Mouse (Mus musculus) layer of hippocampus, postnatal 25 days (tissue): ENCODE data around the gene Grik1. TPM values are rescaled to one million over a fixed set of nuclear protein-coding genes. Genes with fewer than 3 reads are reported as not detected.

ENCODE experiments used
- DNase-seq, 2 experiments: peaks; one replicate each; pipeline ENCODE4 v3.0.0; 2022; ENCODE audit warnings: mixed read lengths in 2 of 2, low spot score in 1 of 2; ENCODE audit errors: extremely low spot score in 1 of 2
- total RNA-seq, 2 experiments: library from RNA; stranded (reverse); gene quantifications; 2 replicates each; pipeline ENCODE4 v1.2.3; 2021

The Grik1 gene
- total RNA-seq, 2 experiments from 2014 or later = 12.9 to 16.1 TPM

DNA sequence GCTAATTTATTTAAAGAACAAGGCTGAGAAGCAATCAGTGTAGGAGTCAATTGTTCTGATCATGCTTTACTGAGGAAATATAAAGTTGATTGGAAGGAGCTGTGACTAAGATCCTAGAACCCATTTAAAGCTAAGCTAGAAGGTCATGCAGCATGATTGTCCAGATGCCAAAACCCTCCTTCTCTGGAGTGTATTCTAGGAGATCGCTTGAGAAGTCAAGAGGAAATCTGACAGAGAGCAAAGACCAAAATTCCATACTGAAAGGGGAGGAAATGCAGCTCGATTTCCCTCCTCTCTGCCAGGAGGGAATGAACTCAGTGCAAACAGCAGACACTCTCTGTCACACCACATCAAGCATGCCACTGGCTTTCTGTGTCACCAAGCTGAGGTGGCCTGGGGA is 378.9 kb downstream of the Grik1 start:
- no peak for DNase-seq

DNA sequence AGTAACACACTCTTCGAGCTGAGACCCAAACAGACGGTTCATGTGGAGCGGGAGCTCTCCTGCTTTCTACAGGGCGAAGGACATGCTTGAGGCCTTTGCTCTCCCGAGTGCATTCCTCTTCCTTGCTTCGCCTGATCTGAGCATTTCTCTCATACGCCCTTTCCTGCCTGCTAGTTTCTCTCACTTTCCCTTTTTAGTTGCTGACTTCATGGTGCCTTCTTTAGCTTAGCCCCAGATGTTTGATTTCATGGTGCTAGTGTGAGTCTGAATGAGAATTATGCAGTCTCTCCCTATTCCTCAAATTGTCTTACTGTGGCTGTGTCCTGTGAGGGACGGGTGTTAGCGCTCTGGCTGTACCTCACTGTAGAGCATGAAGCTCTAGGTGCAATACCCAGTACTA is 388.0 kb downstream of the Grik1 start:
- no peak for DNase-seq

- no peak for DNase-seq
Measured at GRCm38 (mm10) chr16:87901189-87901588, 388.9 kb downstream of the Grik1 start.

GRCm38 (mm10) chr16:87875927-87876326 is 414.1 kb downstream of the Grik1 start:
- no peak for DNase-seq

- no peak for DNase-seq
Measured at GRCm38 (mm10) chr16:87864526-87864925, 425.5 kb downstream of the Grik1 start.

- DNase-seq = no peak
Measured at GRCm38 (mm10) chr16:87861722-87862121, 428.3 kb downstream of the Grik1 start.

DNA sequence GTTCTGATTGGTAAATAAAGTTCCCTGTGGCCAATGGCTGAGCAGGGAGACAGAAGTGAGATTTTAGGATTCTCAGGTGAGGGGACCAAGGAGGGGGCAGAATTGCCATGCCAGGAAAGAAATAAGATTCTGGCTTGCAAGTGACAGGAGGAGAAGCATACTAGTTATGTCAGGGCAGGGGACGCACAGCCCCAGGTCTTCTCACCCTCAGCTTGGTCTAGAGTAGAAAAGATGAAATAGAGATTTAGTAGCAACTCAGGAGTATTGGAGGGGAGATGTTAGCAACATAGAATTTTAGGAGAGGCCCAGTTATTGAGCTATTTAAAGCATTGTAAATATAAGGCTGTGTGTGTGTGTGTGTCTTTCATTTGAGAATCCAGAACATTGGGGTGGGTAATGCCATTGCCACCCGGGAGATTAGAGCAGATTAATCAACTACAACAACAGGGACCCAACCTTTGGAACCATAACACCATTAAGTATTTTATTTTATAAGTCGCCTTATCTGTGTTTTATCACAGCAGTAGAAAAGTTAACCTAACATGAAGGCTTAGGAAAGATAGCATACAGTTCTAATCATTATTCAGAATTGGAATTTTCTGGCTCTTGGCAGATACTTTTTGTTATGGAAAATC is 436.5 kb downstream of the Grik1 start:
- no peak for DNase-seq

DNA sequence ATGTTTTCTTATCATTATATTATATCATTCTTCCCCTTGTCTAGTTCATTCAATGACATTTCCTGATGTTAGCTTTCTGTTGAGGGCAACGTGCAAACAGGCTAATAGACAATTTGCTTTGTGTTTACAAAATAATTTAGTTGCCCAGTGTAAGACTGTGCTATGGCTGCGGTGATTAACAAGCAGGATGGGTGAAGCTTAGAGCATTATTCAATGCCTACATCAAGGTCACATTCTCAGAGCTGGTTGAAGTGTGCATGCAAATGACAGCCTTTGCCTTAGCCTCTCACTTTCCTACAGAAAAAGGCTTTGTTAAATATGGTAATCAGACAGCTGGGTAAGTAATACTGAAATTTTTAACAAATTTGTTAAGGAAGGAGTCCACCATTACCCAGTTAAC is 438.5 kb downstream of the Grik1 start:
- DNase-seq = no peak

GRCm38 (mm10) chr16:87848799-87849198 is 441.3 kb downstream of the Grik1 start:
- no peak for DNase-seq

Other genes with a start within 250 kb of the Grik1 start
- not detected for gene Cldn17, start 216.7 kb upstream of the Grik1 start, total RNA-seq